Mouse (Mus musculus) kidney, adult 8-10 months (tissue): ENCODE data around the gene Gtf2h4.

ENCODE experiments used
- DNase-seq, 2 experiments: peaks; one replicate each; pipeline ENCODE4 v3.0.0; 2022

The Gtf2h4 gene

GRCm38 (mm10) chr17:35696691-35697090 lies 23.2 kb upstream of the Gtf2h4 start:
- no peak for DNase-seq

- peak in 1 of 2 experiments; percentile 57 for DNase-seq
Observed at GRCm38 (mm10) chr17:35695289-35695688, 21.8 kb upstream of the Gtf2h4 start.

- no peak for DNase-seq
Observed at GRCm38 (mm10) chr17:35693906-35694305, 20.4 kb upstream of the Gtf2h4 start.

- DNase-seq: no peak
Observed at GRCm38 (mm10) chr17:35692368-35692767, 18.8 kb upstream of the Gtf2h4 start.

GRCm38 (mm10) chr17:35691811-35692210 lies 18.3 kb upstream of the Gtf2h4 start:
- no peak for DNase-seq

- no peak for DNase-seq
Observed at GRCm38 (mm10) chr17:35689936-35690645, 16.6 kb upstream of the Gtf2h4 start.

GRCm38 (mm10) chr17:35688347-35689175 lies 15.0 kb upstream of the Gtf2h4 start:
- DNase-seq: no peak

- no peak for DNase-seq
Observed at GRCm38 (mm10) chr17:35685061-35685460, 11.5 kb upstream of the Gtf2h4 start.

GRCm38 (mm10) chr17:35681986-35682385 lies 8.4 kb upstream of the Gtf2h4 start:
- no peak for DNase-seq

- DNase-seq: no peak
Observed at GRCm38 (mm10) chr17:35680591-35680990, 7.1 kb upstream of the Gtf2h4 start.

GRCm38 (mm10) chr17:35672527-35672926 lies 1.0 kb downstream of the Gtf2h4 start:
- no peak for DNase-seq

GRCm38 (mm10) chr17:35671846-35672245 lies 1.7 kb downstream of the Gtf2h4 start:
- DNase-seq: no peak

- no peak for DNase-seq
Observed at GRCm38 (mm10) chr17:35669731-35670130, 3.8 kb downstream of the Gtf2h4 start.

- DNase-seq: peak; percentile 96 to 98
Observed at GRCm38 (mm10) chr17:35667334-35668065, 6.0 kb downstream of the Gtf2h4 start, which contains the start of gene Vars2. TSS of gene Vars2 (minus strand) at chr17:35667592.

GRCm38 (mm10) chr17:35666851-35667256 lies 6.7 kb downstream of the Gtf2h4 start:
- no peak for DNase-seq

- peak; percentile 52 to 60 for DNase-seq
Observed at GRCm38 (mm10) chr17:35665957-35666515, 7.5 kb downstream of the Gtf2h4 start.

- no peak for DNase-seq
Observed at GRCm38 (mm10) chr17:35653086-35653485, 20.5 kb downstream of the Gtf2h4 start.

- DNase-seq: peak; percentile 34 to 49
Observed at GRCm38 (mm10) chr17:35649429-35649828, 24.1 kb downstream of the Gtf2h4 start.

- DNase-seq: no peak
Observed at GRCm38 (mm10) chr17:35643609-35644236, 29.8 kb downstream of the Gtf2h4 start, which contains the start of gene Mucl3. TSS of gene Mucl3 (minus strand) at chr17:35643695.

GRCm38 (mm10) chr17:35639352-35639751 lies 34.2 kb downstream of the Gtf2h4 start:
- DNase-seq: no peak

- DNase-seq: peak; percentile 51 to 58
Observed at GRCm38 (mm10) chr17:35638475-35639190, 34.9 kb downstream of the Gtf2h4 start.

GRCm38 (mm10) chr17:35636363-35636762 lies 37.2 kb downstream of the Gtf2h4 start:
- DNase-seq: peak in 1 of 2 experiments; percentile 20
